Comparison of ENCODE assay signal across 9 mouse cellular contexts in genomic region chr2:163692873-163693612, GRCm38 (mm10). TPM values are rescaled to one million over a fixed set of nuclear protein-coding genes. Genes with fewer than 3 reads are reported as not detected.
DNase-seq lines count a peak whose midpoint lies in the region; ATAC-seq and TF ChIP-seq lines count a peak whose summit lies in the region.
"Had no signal": no experiment of that assay in that cellular context is flagged by ENCODE, and none has a peak within 500 bp of the region (broad histone marks: within the 10 kb centered on the region; RNA-seq: fewer than 3 reads in every experiment).

No protein-coding gene starts in this region.

- H3K9ac ChIP-seq in forebrain, embryonic 14.5 days (ENCODE audit: low read length): 0 out of 2 replicates have a peak overlapping the region, but pooled peaks have one; percentile 13
- H3K9ac ChIP-seq in forebrain, embryonic 13.5 days: no peak overlapping the region
- no peak overlapping the region for H3K9ac ChIP-seq in lung, embryonic 16.5 days (ENCODE audit: low read length)
- no peak overlapping the region for H3K9ac ChIP-seq in intestine, postnatal 0 days (ENCODE audit: low read depth, low read length)

- H3K36me3 ChIP-seq in forebrain, embryonic 14.5 days (ENCODE audit: control insufficient read depth, insufficient read depth, low read length): no peaks in the 10 kb centered on the region
- no peaks in the 10 kb centered on the region for H3K36me3 ChIP-seq in forebrain, embryonic 13.5 days (ENCODE audit: poor library complexity, severe bottlenecking)
- H3K36me3 ChIP-seq in lung, embryonic 16.5 days (ENCODE audit: control insufficient read depth, insufficient read depth, low read length): no peaks in the 10 kb centered on the region
- H3K36me3 ChIP-seq in intestine, postnatal 0 days (ENCODE audit: control insufficient read depth, insufficient read depth): no peaks in the 10 kb centered on the region

- 82% methylated on average over 3 of the region's 3 CpGs for WGBS in forebrain, embryonic 14.5 days
- 85% methylated on average over 3 of the region's 3 CpGs for WGBS in forebrain, embryonic 13.5 days
- 55% methylated on average over 3 of the region's 3 CpGs for WGBS in lung, embryonic 16.5 days
- 79% methylated on average over 3 of the region's 3 CpGs for WGBS in intestine, postnatal 0 days
- 72% methylated on average over 3 of the region's 3 CpGs for WGBS in olfactory bulb, adult 2 months

- H3K27me3 ChIP-seq in forebrain, embryonic 14.5 days (replicated peaks; ENCODE audit: control insufficient read depth, insufficient read depth, low read length): no peaks in the 10 kb centered on the region
- H3K27me3 ChIP-seq in forebrain, embryonic 13.5 days: no peaks in the 10 kb centered on the region
- no peaks in the 10 kb centered on the region for H3K27me3 ChIP-seq in lung, embryonic 16.5 days (ENCODE audit: control insufficient read depth, insufficient read depth, low read depth, low read length)
- H3K27me3 ChIP-seq in intestine, postnatal 0 days (replicated peaks; ENCODE audit: control insufficient read depth, insufficient read depth, low read length): no peaks in the 10 kb centered on the region

- TF ChIP-seq POLR2A in olfactory bulb, adult 2 months (IDR thresholded peaks at IDR 0.05; ENCODE audit: insufficient read depth, low read depth, low read length): no peak

- H3K9me3 ChIP-seq in forebrain, embryonic 14.5 days (replicated peaks; ENCODE audit: control insufficient read depth, low read length): no peaks in the 10 kb centered on the region
- H3K9me3 ChIP-seq in forebrain, embryonic 13.5 days (replicated peaks): no peaks in the 10 kb centered on the region
- H3K9me3 ChIP-seq in lung, embryonic 16.5 days (ENCODE audit: control insufficient read depth, low read length): no peaks in the 10 kb centered on the region
- no peaks in the 10 kb centered on the region for H3K9me3 ChIP-seq in intestine, postnatal 0 days (ENCODE audit: control insufficient read depth)

- no peak overlapping the region for H3K4me3 ChIP-seq in forebrain, embryonic 14.5 days (ENCODE audit: low read depth, low read length)
- H3K4me3 ChIP-seq in forebrain, embryonic 13.5 days: no peak overlapping the region
- H3K4me3 ChIP-seq in lung, embryonic 16.5 days (ENCODE audit: low read length): no peak overlapping the region
- H3K4me3 ChIP-seq in intestine, postnatal 0 days (ENCODE audit: low read depth, low read length): no peak overlapping the region
- no peak overlapping the region for H3K4me3 ChIP-seq in olfactory bulb, adult 2 months (ENCODE audit: insufficient read depth, low read depth, low read length)

- no peak for DNase-seq in forebrain, embryonic 14.5 days (ENCODE audit: low spot score)
- no peak for DNase-seq in lung, postnatal 14 days
- no peak for DNase-seq in urinary bladder, adult 18-20 months (ENCODE audit: low spot score in 2 of 2)
- no peak for DNase-seq in cerebellum, adult 8-10 months
- DNase-seq: B cell, adult 2 months had no signal

- H3K27ac ChIP-seq in forebrain, embryonic 14.5 days (ENCODE audit: low read depth, low read length): 0 out of 2 replicates have a peak overlapping the region, but pooled peaks have one; percentile 9
- H3K27ac ChIP-seq in forebrain, embryonic 13.5 days: no peak overlapping the region
- peak overlapping the region; percentile 75 for H3K27ac ChIP-seq in lung, embryonic 16.5 days (ENCODE audit: low read length)
- H3K27ac ChIP-seq in intestine, postnatal 0 days (ENCODE audit: low read depth, low read length): peak overlapping the region; percentile 50; the same call in 1 of the 2 replicates
- H3K27ac ChIP-seq in olfactory bulb, adult 2 months (ENCODE audit: insufficient read depth, low read depth, low read length): peak overlapping the region; percentile 47

- no peak overlapping the region for H3K4me2 ChIP-seq in forebrain, embryonic 14.5 days (ENCODE audit: low read length)
- no peak overlapping the region for H3K4me2 ChIP-seq in forebrain, embryonic 13.5 days
- no peak overlapping the region for H3K4me2 ChIP-seq in lung, embryonic 16.5 days (ENCODE audit: low read depth, low read length)
- H3K4me2 ChIP-seq in intestine, postnatal 0 days (replicated peaks; ENCODE audit: low read depth): peak overlapping the region; percentile 37; the same call in 1 of the 2 replicates

- ATAC-seq in forebrain, embryonic 14.5 days: no peak
- no peak for ATAC-seq in forebrain, embryonic 13.5 days
- ATAC-seq in lung, embryonic 16.5 days (ENCODE audit: low read depth): peak; percentile 4; the same call in 1 of the 2 replicates
- ATAC-seq in intestine, postnatal 0 days: no peak

- 0 out of 2 replicates have a peak, but pooled peaks cover 5% of the 10 kb centered on the region for H3K4me1 ChIP-seq in forebrain, embryonic 14.5 days (ENCODE audit: control insufficient read depth, insufficient read depth, low read length)
- H3K4me1 ChIP-seq in forebrain, embryonic 13.5 days: peaks cover 23% of the 10 kb centered on the region
- peaks cover 16% of the 10 kb centered on the region for H3K4me1 ChIP-seq in lung, embryonic 16.5 days (replicated peaks; ENCODE audit: control insufficient read depth, insufficient read depth, low read length)
- peaks cover 10% of the 10 kb centered on the region for H3K4me1 ChIP-seq in intestine, postnatal 0 days (replicated peaks; ENCODE audit: control insufficient read depth, insufficient read depth, low read length)
- H3K4me1 ChIP-seq in olfactory bulb, adult 2 months (ENCODE audit: control insufficient read depth, insufficient read depth, low read length): peaks cover 35% of the 10 kb centered on the region

- TF ChIP-seq CTCF in intestine, postnatal 0 days (IDR thresholded peaks at IDR 0.05; ENCODE audit: low read depth): no peak
- no peak for TF ChIP-seq CTCF in olfactory bulb, adult 2 months (IDR thresholded peaks at IDR 0.05; ENCODE audit: insufficient read depth, low read depth, low read length)

RNA-seq across cellular contexts. Expression of gene Pkig, which starts 34.9 kb away (rescaled TPM):
- polyA plus RNA-seq in forebrain, embryonic 14.5 days (2014; fragmentation: Nextera tagmentation; extraction: Ambion mirVana): 163 and 181 TPM in 2 replicates
- 169 and 170 TPM in 2 replicates for polyA plus RNA-seq in forebrain, embryonic 13.5 days (2015; fragmentation: Nextera tagmentation; extraction: Ambion mirVana)
- 133 and 134 TPM in 2 replicates for polyA plus RNA-seq in lung, embryonic 16.5 days (2015; fragmentation: Nextera tagmentation; extraction: Ambion mirVana)
- 114 and 116 TPM in 2 replicates for polyA plus RNA-seq in intestine, postnatal 0 days (2015; fragmentation: Nextera tagmentation; extraction: Ambion mirVana)
- polyA plus RNA-seq in olfactory bulb, adult 2 months (2012; ENCODE audit: insufficient read depth, insufficient read length, low replicate concordance, missing spikeins): not detected in 2 replicates

RNA-seq across cellular contexts. Expression of gene Serinc3, which starts 48.1 kb away (rescaled TPM):
- 37.3 and 37.9 TPM in 2 replicates for polyA plus RNA-seq in forebrain, embryonic 14.5 days (2014; fragmentation: Nextera tagmentation; extraction: Ambion mirVana)
- 23.9 and 26.4 TPM in 2 replicates for polyA plus RNA-seq in forebrain, embryonic 13.5 days (2015; fragmentation: Nextera tagmentation; extraction: Ambion mirVana)
- polyA plus RNA-seq in lung, embryonic 16.5 days (2015; fragmentation: Nextera tagmentation; extraction: Ambion mirVana): 71.5 and 72.8 TPM in 2 replicates
- polyA plus RNA-seq in intestine, postnatal 0 days (2015; fragmentation: Nextera tagmentation; extraction: Ambion mirVana): 61.3 and 68.5 TPM in 2 replicates
- 82.6 TPM in 1 of 2 replicates, not detected in the other for polyA plus RNA-seq in olfactory bulb, adult 2 months (2012; ENCODE audit: insufficient read depth, insufficient read length, low replicate concordance, missing spikeins)

RNA-seq across cellular contexts. Expression of gene Ada, which starts 57.0 kb away (rescaled TPM):
- 4.5 and 5.5 TPM in 2 replicates for polyA plus RNA-seq in forebrain, embryonic 14.5 days (2014; fragmentation: Nextera tagmentation; extraction: Ambion mirVana)
- 6.6 and 7.3 TPM in 2 replicates for polyA plus RNA-seq in forebrain, embryonic 13.5 days (2015; fragmentation: Nextera tagmentation; extraction: Ambion mirVana)
- polyA plus RNA-seq in lung, embryonic 16.5 days (2015; fragmentation: Nextera tagmentation; extraction: Ambion mirVana): 8.2 and 9.4 TPM in 2 replicates
- polyA plus RNA-seq in intestine, postnatal 0 days (2015; fragmentation: Nextera tagmentation; extraction: Ambion mirVana): 78.2 and 81.3 TPM in 2 replicates
- not detected in 2 replicates for polyA plus RNA-seq in olfactory bulb, adult 2 months (2012; ENCODE audit: insufficient read depth, insufficient read length, low replicate concordance, missing spikeins)

Comparison
In these comparisons a context has a peak if more than half of its experiments do, and no peak if none do; other contexts are left out.
1. RNA of gene Pkig, which starts 34.9 kb away (polyA plus RNA-seq): 169 to 170 TPM in forebrain, embryonic 13.5 days, 163 to 181 TPM in forebrain, embryonic 14.5 days, 133 to 134 TPM in lung, embryonic 16.5 days and 114 to 116 TPM in intestine, postnatal 0 days; not detected in olfactory bulb, adult 2 months; every median in the first group is over 100 times any median in the second.